8 mouse cellular contexts compared by ENCODE assay signal in the genomic region with DNA sequence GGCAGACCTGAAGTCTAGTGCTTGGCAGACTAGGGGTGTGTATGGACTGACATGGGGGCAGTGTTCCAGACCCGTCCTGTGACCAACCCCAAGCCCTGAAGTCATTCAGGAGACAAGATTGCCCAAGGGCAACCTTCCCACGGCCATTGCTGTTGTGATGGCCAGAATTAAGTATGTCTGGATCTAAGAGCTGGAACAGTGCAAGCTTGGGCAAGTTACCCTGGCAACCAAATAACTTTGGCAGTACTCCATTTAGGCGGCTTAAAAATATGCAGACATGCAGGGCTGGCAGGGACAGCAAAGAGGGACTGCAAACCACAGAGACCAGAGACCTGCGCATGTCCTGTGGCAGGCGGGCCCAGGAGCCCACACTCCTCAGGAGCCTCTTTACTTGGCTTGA. TPM values are rescaled to one million over a fixed set of nuclear protein-coding genes. Genes with fewer than 3 reads are reported as not detected.
DNase-seq lines count a peak whose midpoint lies in the region; TF ChIP-seq lines count a peak whose summit lies in the region.

No protein-coding gene starts in this region.

- peak; percentile 54 for DNase-seq in embryo, embryonic 10.5 days (ENCODE audit: low spot score)
- no peak for DNase-seq in embryo, embryonic 9.5 days (ENCODE audit: extremely low spot score)
- peak; percentile 87 for DNase-seq in cerebellum, adult 11-12 months
- DNase-seq in frontal cortex, postnatal 10 days (ENCODE audit: low spot score in 2 of 2): peak; percentile 59 to 64
- DNase-seq in kidney, adult 2 months: peak; percentile 93
- peak; percentile 73 to 86 for DNase-seq in lung, adult 18-20 months
- DNase-seq in right cerebral cortex, postnatal 25 days: peak; percentile 66
- DNase-seq in urinary bladder, postnatal 25 days (ENCODE audit: low spot score): no peak

- no peaks in the 10 kb centered on the region for H3K27me3 ChIP-seq in kidney, adult 2 months (replicated peaks; ENCODE audit: control insufficient read depth, insufficient read depth, low read length)

- H3K27ac ChIP-seq in kidney, adult 2 months (ENCODE audit: insufficient read depth, low read depth, low read length): peak overlapping the region; percentile 7; the same call in 1 of the 2 replicates

- no peak for TF ChIP-seq POLR2A in kidney, adult 2 months (IDR thresholded peaks at IDR 0.05; ENCODE audit: low read depth, low read length)

- H3K4me3 ChIP-seq in kidney, adult 2 months (ENCODE audit: insufficient read depth, low read depth, low read length): no peak overlapping the region

- no peaks in the 10 kb centered on the region for H3K36me3 ChIP-seq in kidney, adult 2 months (ENCODE audit: control insufficient read depth, insufficient read depth, low read length)

- TF ChIP-seq CTCF in kidney, adult 2 months (conservative IDR thresholded peaks at IDR 0.05; ENCODE audit: insufficient read depth, insufficient read length, low read depth, low read length): no peak

- 30% methylated on average over 5 of the region's 5 CpGs for WGBS in kidney, adult 2 months

- H3K4me1 ChIP-seq in kidney, adult 2 months (ENCODE audit: control insufficient read depth, insufficient read depth, low read length): peaks cover 70% of the 10 kb centered on the region

RNA-seq across cellular contexts. Expression of a gene that starts 35.8 kb away (rescaled TPM):
- polyA plus RNA-seq in kidney, adult 2 months (2012; rRNA removed): 15.7 and 19.4 TPM in 2 replicates

Comparison
In these comparisons a context has a peak if more than half of its experiments do, and no peak if none do; other contexts are left out.
1. DNase-seq: peak in embryo, embryonic 10.5 days (single experiment), cerebellum, adult 11-12 months (single experiment), frontal cortex, postnatal 10 days (2 of 2), kidney, adult 2 months (single experiment), lung, adult 18-20 months (2 of 2) and right cerebral cortex, postnatal 25 days (single experiment); none in embryo, embryonic 9.5 days (single experiment) and urinary bladder, postnatal 25 days (single experiment).